Mouse (Mus musculus) kidney, adult 2 months (tissue): ENCODE measurements around the gene Pla2g2c. TPM values are rescaled to one million over a fixed set of nuclear protein-coding genes. Genes with fewer than 3 reads are reported as not detected.

ENCODE experiments used
- DNase-seq: peaks from one replicate; pipeline ENCODE4 v3.0.0; 2021
- H3K27ac ChIP-seq: fragments of 200-500 bp; 2 replicates; pipeline ENCODE4 v1.5.1; 2012; ENCODE audit warnings: low read depth, low read length, control low read depth, inconsistent platforms; ENCODE audit not compliant: insufficient read depth
- H3K27me3 ChIP-seq: fragments of 200-500 bp; replicated peaks from 2 replicates; pipeline ENCODE4 v1.6.1; 2012; ENCODE audit warnings: mild to moderate bottlenecking, moderate library complexity, low read length, inconsistent platforms; ENCODE audit not compliant: control insufficient read depth, insufficient read depth
- H3K36me3 ChIP-seq: fragments of 200-500 bp; 2 replicates; pipeline ENCODE4 v1.6.1; 2012; ENCODE audit warnings: mild to moderate bottlenecking, moderate library complexity, low read length, inconsistent platforms; ENCODE audit not compliant: control insufficient read depth, insufficient read depth
- H3K4me1 ChIP-seq: fragments of 200-500 bp; 2 replicates; pipeline ENCODE4 v1.6.1; 2011; ENCODE audit warnings: low read length; ENCODE audit not compliant: control insufficient read depth, insufficient read depth
- H3K4me3 ChIP-seq: fragments of 200-500 bp; 2 replicates; pipeline ENCODE4 v1.5.1; 2011; ENCODE audit warnings: mild to moderate bottlenecking, low read depth, low read length, control low read depth; ENCODE audit not compliant: insufficient read depth
- CTCF ChIP-seq: fragments of 200-500 bp; conservative IDR thresholded peaks from 2 replicates; pipeline ENCODE4 v1.5.1; 2011; ENCODE audit warnings: low read depth, mild to moderate bottlenecking, control low read depth, low read length, moderate library complexity, mixed read lengths; ENCODE audit not compliant: insufficient read depth, insufficient read length
- POLR2A ChIP-seq: fragments of 200-500 bp; IDR thresholded peaks from one replicate; pipeline ENCODE4 v1.6.1; 2011; ENCODE audit warnings: low read depth, low read length, control low read depth
- WGBS: fragments of 180-500 bp; shearing (Covaris S2); methylation state at CpG from one replicate; pipeline ENCODE4 v1.1.7; 2018; 5-methylcytosine and 5-hydroxymethylcytosine counted together
- polyA plus RNA-seq: library from polyadenylated mRNA; depleted of rRNA; stranded (reverse); fragments of >200 nt; gene quantifications from 2 replicates; pipeline ENCODE4 v1.2.3, GENCODE M21; 2012

Gene Pla2g2c
- polyA plus RNA-seq, 1 experiment = 1.2 TPM

DNA sequence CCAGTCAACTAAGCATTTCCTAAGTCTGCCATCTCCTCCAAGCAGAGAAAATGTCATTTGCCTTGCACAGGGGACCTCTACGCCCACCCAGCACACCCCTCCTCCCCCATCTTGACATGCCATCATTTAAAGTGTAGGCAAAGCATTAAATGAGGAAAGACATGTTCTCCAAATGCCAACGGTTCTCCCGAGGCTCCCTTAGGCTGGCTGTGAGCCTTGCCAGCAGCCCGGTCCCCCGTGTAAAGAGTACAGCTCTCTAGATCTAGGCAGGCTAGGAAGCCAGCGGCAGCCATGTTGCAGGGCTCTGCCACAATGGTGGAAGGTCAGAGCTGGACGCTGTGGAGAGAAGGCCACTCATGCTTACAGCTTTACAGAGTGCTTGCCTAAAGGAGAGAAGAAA is 14.6 kb upstream of the Pla2g2c start:
- Histone ChIP-seq H3K4me3 (no peak overlapping the region), H3K4me1 (no peaks in the 10 kb centered on the region), H3K36me3 (no peaks in the 10 kb centered on the region), H3K27ac (no peak overlapping the region), H3K27me3 (no peaks in the 10 kb centered on the region)
- WGBS = 68% methylated on average over 7 of the region's 7 CpGs
- no peak for DNase-seq
- no peak for TF ChIP-seq POLR2A

DNA sequence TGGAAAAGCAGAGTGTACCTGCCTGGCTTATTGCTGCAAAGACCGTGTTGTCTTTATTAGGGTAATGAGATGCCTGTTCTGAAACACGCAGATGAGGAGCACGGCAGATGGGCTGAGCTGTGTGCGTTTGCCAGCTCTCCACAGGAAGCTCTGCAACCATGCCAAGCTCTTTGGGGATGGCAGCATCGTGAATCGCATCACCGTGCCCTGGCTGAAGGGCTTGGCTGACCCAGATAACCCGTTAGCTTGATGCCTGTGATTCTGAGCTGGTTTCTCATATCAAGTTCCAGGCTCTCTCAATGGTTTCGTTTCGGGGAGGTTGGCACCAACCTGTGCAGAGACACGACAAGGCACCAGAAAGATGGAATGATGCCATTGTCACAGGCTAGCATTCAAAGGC is 14.0 kb upstream of the Pla2g2c start:
- Histone ChIP-seq H3K36me3 (no peaks in the 10 kb centered on the region), H3K27ac (no peak overlapping the region), H3K27me3 (no peaks in the 10 kb centered on the region), H3K4me1 (no peaks in the 10 kb centered on the region), H3K4me3 (no peak overlapping the region)
- TF ChIP-seq CTCF (no peak), POLR2A (no peak)
- WGBS = 67% methylated on average over 11 of the region's 11 CpGs
- no peak for DNase-seq

DNA sequence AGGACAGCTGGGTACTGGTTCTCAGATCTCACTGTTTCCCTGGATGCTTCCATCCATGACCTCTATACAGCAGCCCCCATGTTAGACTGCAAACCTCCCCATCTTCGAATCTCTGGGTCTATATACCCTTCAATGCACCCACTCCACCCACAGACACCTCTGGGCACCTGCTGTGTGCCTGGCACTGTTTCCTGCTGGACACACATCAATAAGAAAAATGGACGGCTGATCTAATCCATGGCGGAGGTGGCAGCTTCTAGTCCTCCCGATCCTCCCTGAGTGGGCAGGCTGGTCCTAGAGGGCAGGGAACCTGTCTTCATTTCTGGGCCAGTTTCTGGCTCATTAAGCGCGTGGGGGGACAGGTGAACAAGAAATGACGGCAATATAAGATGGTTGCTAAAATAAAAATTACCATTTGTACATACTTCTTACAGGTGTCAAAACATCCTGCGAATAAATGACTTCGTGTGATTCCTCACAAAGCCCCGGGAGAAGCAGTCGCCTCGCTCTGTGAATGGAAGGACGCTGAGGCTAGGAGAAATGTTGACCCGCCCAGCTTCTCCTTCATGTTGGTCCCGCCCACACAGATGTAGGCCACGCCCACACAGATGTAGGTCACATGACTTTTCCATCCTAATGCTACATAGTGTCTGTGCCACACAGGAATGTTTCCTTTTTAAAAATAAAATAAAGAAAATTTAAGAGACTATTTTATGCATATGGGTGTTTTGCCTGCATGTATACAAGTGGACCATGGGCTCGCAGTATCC is 13.4 kb upstream of the Pla2g2c start:
- Histone ChIP-seq H3K27ac (no peak overlapping the region), H3K36me3 (no peaks in the 10 kb centered on the region), H3K4me1 (no peaks in the 10 kb centered on the region), H3K27me3 (no peaks in the 10 kb centered on the region), H3K4me3 (no peak overlapping the region)
- TF ChIP-seq CTCF = no peak
- no peak for TF ChIP-seq POLR2A
- 48% methylated on average over 17 of the region's 17 CpGs for WGBS
- no peak for DNase-seq

DNA sequence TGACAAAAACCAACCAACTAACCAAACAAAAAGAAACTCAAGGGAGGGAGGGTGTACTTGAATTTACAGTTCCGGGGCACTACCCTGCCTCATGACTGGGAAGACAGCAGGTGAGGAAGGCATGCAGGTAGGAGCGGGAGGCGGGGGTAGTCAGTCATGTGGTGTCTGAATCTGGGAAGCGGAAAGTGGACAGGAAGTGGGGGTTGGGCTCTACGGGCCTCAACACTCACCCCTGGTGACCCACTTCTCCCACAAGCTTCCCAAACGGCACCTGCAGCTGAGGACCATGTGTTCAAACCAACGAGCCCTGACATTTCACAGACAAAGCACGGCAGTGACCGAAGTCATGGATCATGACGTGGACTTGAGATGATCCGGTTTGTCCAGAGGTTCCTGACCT is 12.5 kb upstream of the Pla2g2c start:
- WGBS = 44% methylated on average over 11 of the region's 11 CpGs
- Histone ChIP-seq H3K27ac (no peak overlapping the region), H3K36me3 (no peaks in the 10 kb centered on the region), H3K4me3 (no peak overlapping the region), H3K4me1 (no peaks in the 10 kb centered on the region), H3K27me3 (no peaks in the 10 kb centered on the region)
- DNase-seq = no peak
- TF ChIP-seq POLR2A = no peak
- TF ChIP-seq CTCF = no peak

DNA sequence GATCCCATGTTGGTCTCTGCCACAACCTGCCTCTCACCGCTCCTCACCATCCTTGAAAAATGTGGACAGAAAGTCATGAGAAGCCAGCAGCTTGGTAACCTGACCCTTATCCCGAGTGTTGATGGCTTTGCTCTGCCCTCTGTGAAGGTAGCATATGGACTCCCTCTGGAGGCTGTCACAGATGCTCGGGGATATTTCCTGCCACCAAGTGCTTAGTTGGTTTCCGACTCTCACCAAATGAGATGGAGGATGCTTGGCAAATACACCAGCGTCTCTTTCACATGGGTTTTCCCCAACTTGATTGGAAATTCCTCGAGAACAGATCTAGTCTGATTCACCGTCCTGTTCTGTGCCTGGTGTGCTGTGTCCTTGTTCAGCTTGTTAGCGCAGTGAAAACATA is 12.0 kb upstream of the Pla2g2c start:
- Histone ChIP-seq H3K36me3 (no peaks in the 10 kb centered on the region), H3K27ac (no peak overlapping the region), H3K4me1 (no peaks in the 10 kb centered on the region), H3K4me3 (no peak overlapping the region), H3K27me3 (no peaks in the 10 kb centered on the region)
- WGBS = 68% methylated on average over 8 of the region's 8 CpGs
- DNase-seq = no peak
- no peak for TF ChIP-seq CTCF
- TF ChIP-seq POLR2A = no peak

- no peak overlapping the region for H3K4me3 ChIP-seq
- H3K36me3 ChIP-seq = no peaks in the 10 kb centered on the region
- H3K4me1 ChIP-seq = no peaks in the 10 kb centered on the region
- H3K27ac ChIP-seq = no peak overlapping the region
- H3K27me3 ChIP-seq = no peaks in the 10 kb centered on the region
- DNase-seq = peak; percentile 78
- TF ChIP-seq CTCF = no peak
- no peak for TF ChIP-seq POLR2A
- 45% methylated on average over 1 of the region's 1 CpGs for WGBS
Measured at GRCm38 (mm10) chr4:138714186-138714585, 10.4 kb upstream of the Pla2g2c start.

DNA sequence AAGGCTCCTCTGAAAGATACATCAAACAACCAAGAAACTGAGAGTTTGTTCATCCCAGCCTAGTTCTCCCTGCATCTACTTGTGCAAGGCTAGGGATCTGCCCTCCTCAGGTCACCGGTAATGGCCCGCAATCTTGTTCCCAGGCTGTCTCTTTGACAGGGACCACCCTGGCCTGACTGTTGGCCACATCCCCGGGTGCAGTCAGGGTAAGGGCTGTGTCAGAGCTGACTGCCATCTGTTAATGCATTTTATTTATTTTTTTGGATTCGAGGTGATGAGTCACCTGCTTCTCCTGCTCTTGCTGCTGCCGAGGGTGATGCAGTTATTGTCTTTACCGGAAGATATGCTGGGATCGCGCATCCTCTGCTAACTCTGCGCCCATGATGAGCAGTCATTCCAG is 7.9 kb upstream of the Pla2g2c start:
- Histone ChIP-seq H3K36me3 (no peaks in the 10 kb centered on the region), H3K4me3 (no peak overlapping the region), H3K4me1 (no peaks in the 10 kb centered on the region), H3K27me3 (no peaks in the 10 kb centered on the region), H3K27ac (no peak overlapping the region)
- no peak for DNase-seq
- no peak for TF ChIP-seq CTCF
- TF ChIP-seq POLR2A = no peak
- WGBS = 75% methylated on average over 9 of the region's 9 CpGs
